Mouse (Mus musculus) midbrain, embryonic 16.5 days (tissue): ENCODE results near the gene Tenm3. TPM values are rescaled to one million over a fixed set of nuclear protein-coding genes. Genes with fewer than 3 reads are reported as not detected.

ENCODE experiments used
- ATAC-seq: fragments of 200-750 bp; cut with Nextera tagmentation; 2 replicates; pipeline ENCODE4 v1.8.0; 2017; ENCODE audit warnings: moderate TSS enrichment
- H3K27ac ChIP-seq: fragments of 300-500 bp; sonication (generic); 2 replicates; pipeline ENCODE4 v1.5.1; 2014; ENCODE audit warnings: mild to moderate bottlenecking, low read length, mixed read lengths
- H3K27me3 ChIP-seq: fragments of 300-500 bp; sonication (generic); 2 replicates; pipeline ENCODE4 v1.6.1; 2014; ENCODE audit warnings: low read depth, low read length, mixed read lengths; ENCODE audit not compliant: control insufficient read depth, insufficient read depth
- H3K36me3 ChIP-seq: fragments of 300-500 bp; sonication (generic); 2 replicates; pipeline ENCODE4 v1.6.1; 2014; ENCODE audit warnings: mild to moderate bottlenecking, low read length, moderate library complexity, mixed read lengths; ENCODE audit not compliant: control insufficient read depth, insufficient read depth
- H3K4me1 ChIP-seq: fragments of 300-500 bp; sonication (generic); 2 replicates; pipeline ENCODE4 v1.6.1; 2014; ENCODE audit warnings: mild to moderate bottlenecking, low read length, mixed read lengths; ENCODE audit not compliant: control insufficient read depth, insufficient read depth
- H3K4me2 ChIP-seq: fragments of 300-500 bp; sonication (generic); 2 replicates; pipeline ENCODE4 v1.6.1; 2014; ENCODE audit warnings: mild to moderate bottlenecking, low read length, mixed read lengths
- H3K4me3 ChIP-seq: fragments of 300-500 bp; sonication (generic); 2 replicates; pipeline ENCODE4 v1.5.1; 2014; ENCODE audit warnings: low read depth, mild to moderate bottlenecking, low read length, moderate library complexity, mixed read lengths
- H3K9ac ChIP-seq: fragments of 300-500 bp; sonication (generic); 2 replicates; pipeline ENCODE4 v1.6.1; 2014; ENCODE audit warnings: low read depth, low read length, mixed read lengths
- H3K9me3 ChIP-seq: fragments of 300-500 bp; sonication (generic); replicated peaks from 2 replicates; pipeline ENCODE4 v1.6.1; 2014; ENCODE audit warnings: mild to moderate bottlenecking, low read length, mixed read lengths; ENCODE audit not compliant: control insufficient read depth, poor library complexity, severe bottlenecking
- WGBS: fragments of 180-500 bp; shearing (Covaris S2); extraction: QIAGEN DNeasy Blood & Tissue Kit; methylation state at CpG from one replicate; pipeline ENCODE4 v1.1.7; 2014; 5-methylcytosine and 5-hydroxymethylcytosine counted together
- polyA plus RNA-seq: library from polyadenylated mRNA; unstranded; fragments of >200 nt; fragmentation: Nextera tagmentation; extraction: Ambion mirVana; gene quantifications from 2 replicates; pipeline ENCODE4 v1.2.1, GENCODE M21; 2015

The Tenm3 gene
- polyA plus RNA-seq, 1 experiment from 2014 or later: 37.4 TPM

GRCm38 (mm10) chr8:48721376-48721775, 122.4 kb downstream of the Tenm3 start:
- H3K36me3 ChIP-seq: no peaks in the 10 kb centered on the region
- no peak for ATAC-seq
- WGBS: 94% methylated on average over 12 of the region's 12 CpGs

GRCm38 (mm10) chr8:48715616-48716015, 128.1 kb downstream of the Tenm3 start:
- no peaks in the 10 kb centered on the region for H3K27me3 ChIP-seq
- peaks cover 2% of the 10 kb centered on the region; the same call in 1 of the 2 replicates for H3K4me1 ChIP-seq
- no peak overlapping the region for H3K9ac ChIP-seq
- no peaks in the 10 kb centered on the region for H3K36me3 ChIP-seq
- no peak overlapping the region for H3K4me3 ChIP-seq
- ATAC-seq: no peak
- 48% methylated on average over 9 of the region's 9 CpGs for WGBS
- H3K27ac ChIP-seq: no peak overlapping the region
- 0 out of 2 replicates have a peak, but pooled peaks cover 5% of the 10 kb centered on the region for H3K9me3 ChIP-seq
- H3K4me2 ChIP-seq: no peak overlapping the region

More at GRCm38 (mm10) chr8:48721376-48721775, 122.4 kb downstream of the Tenm3 start:
- no peak overlapping the region for H3K27ac ChIP-seq
- no peak overlapping the region for H3K9ac ChIP-seq
- H3K27me3 ChIP-seq: no peaks in the 10 kb centered on the region
- no peaks in the 10 kb centered on the region for H3K9me3 ChIP-seq
- H3K4me2 ChIP-seq: no peak overlapping the region
- H3K4me3 ChIP-seq: no peak overlapping the region
- peaks cover 6% of the 10 kb centered on the region; the same call in 1 of the 2 replicates for H3K4me1 ChIP-seq

- H3K27ac ChIP-seq: no peak overlapping the region
- 78% methylated on average over 6 of the region's 6 CpGs for WGBS
- peaks cover 5% of the 10 kb centered on the region; the same call in 1 of the 2 replicates for H3K9me3 ChIP-seq
- no peak overlapping the region for H3K4me2 ChIP-seq
- no peak overlapping the region for H3K9ac ChIP-seq
- no peak for ATAC-seq
- H3K4me3 ChIP-seq: no peak overlapping the region
- H3K4me1 ChIP-seq: 0 out of 2 replicates have a peak, but pooled peaks cover 5% of the 10 kb centered on the region
- no peaks in the 10 kb centered on the region for H3K27me3 ChIP-seq
- H3K36me3 ChIP-seq: no peaks in the 10 kb centered on the region
Observed at GRCm38 (mm10) chr8:48706666-48707065, 137.1 kb downstream of the Tenm3 start.

GRCm38 (mm10) chr8:48704885-48705515, 138.8 kb downstream of the Tenm3 start:
- Histone ChIP-seq H3K27ac (no peak overlapping the region), H3K4me2 (no peak overlapping the region), H3K4me3 (no peak overlapping the region), H3K36me3 (no peaks in the 10 kb centered on the region), H3K4me1 (0 out of 2 replicates have a peak, but pooled peaks cover 5% of the 10 kb centered on the region), H3K9me3 (no peaks in the 10 kb centered on the region; the same call in 1 of the 2 replicates), H3K9ac (no peak overlapping the region), H3K27me3 (no peaks in the 10 kb centered on the region)
- ATAC-seq: no peak
- 92% methylated on average over 10 of the region's 10 CpGs for WGBS

- H3K36me3 ChIP-seq: no peaks in the 10 kb centered on the region
- WGBS: 90% methylated on average over 6 of the region's 6 CpGs
- H3K4me3 ChIP-seq: no peak overlapping the region
Observed at GRCm38 (mm10) chr8:48704485-48704884, 139.3 kb downstream of the Tenm3 start.

GRCm38 (mm10) chr8:48690665-48691395, 152.9 kb downstream of the Tenm3 start:
- Histone ChIP-seq H3K27me3 (no peaks in the 10 kb centered on the region), H3K4me3 (no peak overlapping the region), H3K4me2 (no peak overlapping the region), H3K9me3 (no peaks in the 10 kb centered on the region), H3K27ac (no peak overlapping the region), H3K9ac (no peak overlapping the region), H3K36me3 (no peaks in the 10 kb centered on the region), H3K4me1 (no peaks in the 10 kb centered on the region)
- ATAC-seq: no peak
- 61% methylated on average over 10 of the region's 10 CpGs for WGBS

More at GRCm38 (mm10) chr8:48704485-48704884, 139.3 kb downstream of the Tenm3 start:
- Histone ChIP-seq H3K4me2 (no peak overlapping the region), H3K9ac (no peak overlapping the region), H3K9me3 (no peaks in the 10 kb centered on the region; the same call in 1 of the 2 replicates), H3K4me1 (0 out of 2 replicates have a peak, but pooled peaks cover 5% of the 10 kb centered on the region), H3K27ac (no peak overlapping the region), H3K27me3 (no peaks in the 10 kb centered on the region)
- no peak for ATAC-seq

- ATAC-seq: no peak
- WGBS: 86% methylated on average over 4 of the region's 4 CpGs
Observed at GRCm38 (mm10) chr8:48688706-48689105, 155.0 kb downstream of the Tenm3 start.

GRCm38 (mm10) chr8:48688188-48688587, 155.6 kb downstream of the Tenm3 start:
- no peak overlapping the region for H3K4me2 ChIP-seq
- WGBS: 81% methylated on average over 9 of the region's 9 CpGs
- H3K27me3 ChIP-seq: no peaks in the 10 kb centered on the region
- no peak overlapping the region for H3K9ac ChIP-seq
- no peaks in the 10 kb centered on the region for H3K4me1 ChIP-seq
- no peaks in the 10 kb centered on the region for H3K9me3 ChIP-seq
- no peak overlapping the region for H3K27ac ChIP-seq
- no peak for ATAC-seq
- no peak overlapping the region for H3K4me3 ChIP-seq
- no peaks in the 10 kb centered on the region for H3K36me3 ChIP-seq

More at GRCm38 (mm10) chr8:48688706-48689105, 155.0 kb downstream of the Tenm3 start:
- H3K27me3 ChIP-seq: no peaks in the 10 kb centered on the region
- no peaks in the 10 kb centered on the region for H3K4me1 ChIP-seq
- no peaks in the 10 kb centered on the region for H3K36me3 ChIP-seq
- no peak overlapping the region for H3K4me3 ChIP-seq
- no peak overlapping the region for H3K4me2 ChIP-seq
- H3K9me3 ChIP-seq: no peaks in the 10 kb centered on the region
- H3K27ac ChIP-seq: no peak overlapping the region
- no peak overlapping the region for H3K9ac ChIP-seq

GRCm38 (mm10) chr8:48673476-48673875, 170.3 kb downstream of the Tenm3 start:
- no peaks in the 10 kb centered on the region for H3K9me3 ChIP-seq
- no peak overlapping the region for H3K9ac ChIP-seq
- no peak overlapping the region for H3K4me2 ChIP-seq
- 78% methylated on average over 2 of the region's 2 CpGs for WGBS
- H3K4me1 ChIP-seq: peaks cover 3% of the 10 kb centered on the region; the same call in 1 of the 2 replicates
- ATAC-seq: no peak
- no peak overlapping the region for H3K27ac ChIP-seq
- no peaks in the 10 kb centered on the region for H3K36me3 ChIP-seq
- H3K4me3 ChIP-seq: no peak overlapping the region
- H3K27me3 ChIP-seq: no peaks in the 10 kb centered on the region
